Mouse (Mus musculus): ENCODE measurements at regions not wholly inside any gene's neighbourhood (a gene's known extent, or its start where the extent isn't known, plus 50 kb on each side); places are given as distances from the start of the nearest gene placed in this dataset.
A peak's percentile ranks its signal among the peaks of the same experiment; 100 is the strongest.

- WGBS: 59% methylated on average over 1 of the region's 1 CpGs
- Histone ChIP-seq H3K4me3 (replicated peaks; ENCODE audit: low read length) (no peak overlapping the region), H3K9ac (ENCODE audit: low read depth, low read length, severe bottlenecking) (no peak overlapping the region), H3K36me3 (ENCODE audit: control insufficient read depth, insufficient read depth, low read length) (no peaks in the 10 kb centered on the region), H3K27ac (replicated peaks; ENCODE audit: low read depth, low read length) (no peak overlapping the region), H3K9me3 (ENCODE audit: control insufficient read depth, low read length) (no peaks in the 10 kb centered on the region), H3K27me3 (ENCODE audit: control insufficient read depth, insufficient read depth, low read length) (no peaks in the 10 kb centered on the region), H3K4me2 (replicated peaks; ENCODE audit: low read depth, low read length, severe bottlenecking) (no peak overlapping the region), H3K4me1 (ENCODE audit: control insufficient read depth, insufficient read depth, low read length) (no peaks in the 10 kb centered on the region)
- TF ChIP-seq POLR2A (IDR thresholded peaks at IDR 0.05; ENCODE audit: borderline replicate concordance, extremely low read depth, insufficient read depth, insufficient read length): no peak
- DNase-seq (ENCODE audit: low spot score) (no peak), ATAC-seq (ENCODE audit: low FRiP score, low read depth) (no peak)
Observed at GRCm38 (mm10) chr17:62947537-62948193, 66.5 kb upstream of the Efna5 start.

GRCm38 (mm10) chr17:62940573-62941252, 59.6 kb upstream of the Efna5 start:
- Histone ChIP-seq H3K36me3 (ENCODE audit: control insufficient read depth, insufficient read depth, low read length) (no peaks in the 10 kb centered on the region), H3K4me1 (ENCODE audit: control insufficient read depth, insufficient read depth, low read length) (peaks cover 8% of the 10 kb centered on the region; the same call in 1 of the 2 replicates), H3K4me2 (replicated peaks; ENCODE audit: low read depth, low read length, severe bottlenecking) (peak overlapping the region; percentile 13; the same call in 1 of the 2 replicates), H3K9me3 (ENCODE audit: control insufficient read depth, low read length) (no peaks in the 10 kb centered on the region), H3K9ac (ENCODE audit: low read depth, low read length, severe bottlenecking) (no peak overlapping the region), H3K27ac (replicated peaks; ENCODE audit: low read depth, low read length) (no peak overlapping the region), H3K4me3 (replicated peaks; ENCODE audit: low read length) (no peak overlapping the region), H3K27me3 (ENCODE audit: control insufficient read depth, insufficient read depth, low read length) (no peaks in the 10 kb centered on the region)
- peak; percentile 89 for ATAC-seq (ENCODE audit: low FRiP score, low read depth)
- 31% methylated on average over 7 of the region's 7 CpGs for WGBS
- peak; percentile 45 for DNase-seq (ENCODE audit: low spot score)
- TF ChIP-seq POLR2A (IDR thresholded peaks at IDR 0.05; ENCODE audit: borderline replicate concordance, extremely low read depth, insufficient read depth, insufficient read length): no peak

DNA sequence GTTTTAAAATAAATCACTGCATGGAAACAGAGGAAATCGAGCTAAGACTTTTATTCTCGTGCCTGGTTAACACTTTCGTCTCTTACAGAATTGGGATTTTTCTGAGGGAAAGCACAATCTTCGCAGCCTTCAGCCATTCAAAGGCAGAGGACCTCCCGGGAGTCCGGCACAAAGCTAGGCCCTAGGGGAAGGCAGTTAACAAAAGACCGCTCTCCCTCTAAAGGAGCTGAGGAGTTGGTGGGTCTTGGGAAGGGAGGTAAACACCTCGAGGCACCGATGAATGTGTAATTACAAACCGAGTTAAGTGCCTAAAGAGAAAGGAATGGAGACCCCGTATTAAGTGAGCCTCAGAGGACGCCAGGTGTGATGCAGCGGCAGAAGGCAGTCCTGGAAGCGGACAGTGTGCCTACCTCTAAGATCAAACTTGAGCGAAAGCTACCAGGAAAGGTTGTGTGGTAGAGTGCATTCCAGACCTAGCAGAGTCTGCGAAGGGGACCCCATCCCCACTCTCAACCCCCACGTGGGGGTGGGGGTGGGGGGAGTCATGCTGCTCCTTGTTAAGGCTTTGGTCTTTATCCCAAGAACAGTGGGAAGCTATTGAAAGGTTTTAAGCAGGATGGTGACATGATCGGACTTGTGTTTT, 58.9 kb upstream of the Efna5 start:
- no peak overlapping the region for H3K4me3 ChIP-seq (replicated peaks; ENCODE audit: low read length)
- H3K36me3 ChIP-seq (ENCODE audit: control insufficient read depth, insufficient read depth, low read length): no peaks in the 10 kb centered on the region
- no peak for TF ChIP-seq POLR2A (IDR thresholded peaks at IDR 0.05; ENCODE audit: borderline replicate concordance, extremely low read depth, insufficient read depth, insufficient read length)
- DNase-seq (ENCODE audit: low spot score) (no peak), ATAC-seq (ENCODE audit: low FRiP score, low read depth) (peak; percentile 68; the same call in 1 of the 2 replicates)
- H3K9ac ChIP-seq (ENCODE audit: low read depth, low read length, severe bottlenecking): no peak overlapping the region
- H3K27ac ChIP-seq (replicated peaks; ENCODE audit: low read depth, low read length): no peak overlapping the region
- H3K4me1 ChIP-seq (ENCODE audit: control insufficient read depth, insufficient read depth, low read length): peaks cover 8% of the 10 kb centered on the region; the same call in 1 of the 2 replicates
- 21% methylated on average over 18 of the region's 18 CpGs for WGBS
- peak overlapping the region; percentile 13 for H3K4me2 ChIP-seq (replicated peaks; ENCODE audit: low read depth, low read length, severe bottlenecking)
- H3K27me3 ChIP-seq (ENCODE audit: control insufficient read depth, insufficient read depth, low read length): no peaks in the 10 kb centered on the region
- H3K9me3 ChIP-seq (ENCODE audit: control insufficient read depth, low read length): no peaks in the 10 kb centered on the region

DNA sequence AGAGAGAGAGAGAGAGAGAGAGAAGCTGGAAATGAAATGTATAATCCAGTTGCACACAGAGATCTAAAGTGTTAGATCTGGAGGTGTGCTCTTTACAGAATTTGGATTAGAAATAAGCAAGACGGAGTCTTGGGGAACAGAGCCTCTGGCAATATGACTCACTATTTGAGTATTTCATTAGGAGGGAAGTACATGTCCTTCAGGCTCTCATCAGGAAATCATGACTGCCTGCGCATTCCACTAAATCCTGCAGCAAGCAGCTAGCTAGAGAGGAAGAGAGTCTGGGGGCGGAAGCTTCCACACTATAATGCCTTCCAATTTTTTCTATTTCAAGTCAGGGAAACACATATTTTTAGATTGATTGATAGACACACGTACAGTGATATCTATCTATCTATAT, 58.1 kb upstream of the Efna5 start:
- Histone ChIP-seq H3K4me1 (ENCODE audit: control insufficient read depth, insufficient read depth, low read length) (peaks cover 8% of the 10 kb centered on the region; the same call in 1 of the 2 replicates), H3K9ac (ENCODE audit: low read depth, low read length, severe bottlenecking) (no peak overlapping the region), H3K4me3 (replicated peaks; ENCODE audit: low read length) (no peak overlapping the region), H3K27ac (replicated peaks; ENCODE audit: low read depth, low read length) (no peak overlapping the region), H3K9me3 (ENCODE audit: control insufficient read depth, low read length) (no peaks in the 10 kb centered on the region), H3K36me3 (ENCODE audit: control insufficient read depth, insufficient read depth, low read length) (no peaks in the 10 kb centered on the region), H3K27me3 (ENCODE audit: control insufficient read depth, insufficient read depth, low read length) (no peaks in the 10 kb centered on the region), H3K4me2 (replicated peaks; ENCODE audit: low read depth, low read length, severe bottlenecking) (no peak overlapping the region)
- 59% methylated on average over 4 of the region's 4 CpGs for WGBS
- TF ChIP-seq POLR2A (IDR thresholded peaks at IDR 0.05; ENCODE audit: borderline replicate concordance, extremely low read depth, insufficient read depth, insufficient read length): no peak
- no peak for DNase-seq (ENCODE audit: low spot score)
- no peak for ATAC-seq (ENCODE audit: low FRiP score, low read depth)

Data from limb, embryonic 14.5 days (tissue).